Mouse (Mus musculus): ENCODE measurements at regions not wholly inside any gene's neighbourhood (a gene's known extent, or its start where the extent isn't known, plus 50 kb on each side); places are given as distances from the start of the nearest gene placed in this dataset.
"Not testable (repeated sequence)": the region's sequence is repeated elsewhere in the genome, so short reads cannot be mapped to it uniquely, and the experiment has no call there.

DNA sequence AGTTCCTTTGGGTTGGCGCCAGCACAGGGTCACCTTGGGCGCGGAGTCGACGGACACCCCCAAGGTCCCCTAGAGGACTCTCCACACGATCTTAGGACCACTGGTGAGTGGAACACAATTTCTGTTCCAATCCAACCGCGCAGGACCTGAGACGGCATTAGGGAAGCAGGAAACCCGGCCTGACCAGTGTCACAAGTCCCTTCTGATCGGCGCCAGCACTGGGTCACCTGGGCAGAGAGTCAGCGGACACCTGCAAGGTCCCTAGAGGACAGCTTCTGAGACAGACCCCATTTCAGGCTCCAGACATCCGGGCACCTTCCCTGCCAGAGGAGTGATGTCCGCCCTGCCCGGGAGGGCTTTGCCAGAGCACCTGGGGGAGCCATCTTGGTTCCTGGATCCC, 74.2 kb upstream of the Cdh13 start:
- not testable (repeated sequence) for DNase-seq

GRCm38 (mm10) chr8:118190866-118191265, 92.7 kb upstream of the Cdh13 start:
- DNase-seq = no peak

DNA sequence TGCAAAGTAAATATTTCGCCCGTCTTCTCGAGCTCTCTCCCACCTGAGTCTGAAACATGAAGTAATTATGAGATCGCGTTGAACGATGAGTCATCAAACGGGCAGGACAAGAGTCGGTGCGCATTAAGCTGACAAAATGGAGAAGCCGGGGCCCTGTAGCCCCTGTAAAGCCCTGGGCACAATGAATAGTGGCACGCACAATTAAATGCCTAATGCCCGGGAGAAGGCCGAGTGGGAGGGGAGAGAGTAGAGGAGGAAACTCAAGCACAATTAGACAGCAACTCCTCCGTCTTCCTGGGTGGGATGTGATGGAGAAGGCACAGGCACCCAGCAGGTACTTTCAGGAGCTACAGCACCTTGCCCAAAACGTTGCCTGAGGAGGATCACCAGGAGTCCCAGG, 94.3 kb upstream of the Cdh13 start:
- no peak for DNase-seq

DNA sequence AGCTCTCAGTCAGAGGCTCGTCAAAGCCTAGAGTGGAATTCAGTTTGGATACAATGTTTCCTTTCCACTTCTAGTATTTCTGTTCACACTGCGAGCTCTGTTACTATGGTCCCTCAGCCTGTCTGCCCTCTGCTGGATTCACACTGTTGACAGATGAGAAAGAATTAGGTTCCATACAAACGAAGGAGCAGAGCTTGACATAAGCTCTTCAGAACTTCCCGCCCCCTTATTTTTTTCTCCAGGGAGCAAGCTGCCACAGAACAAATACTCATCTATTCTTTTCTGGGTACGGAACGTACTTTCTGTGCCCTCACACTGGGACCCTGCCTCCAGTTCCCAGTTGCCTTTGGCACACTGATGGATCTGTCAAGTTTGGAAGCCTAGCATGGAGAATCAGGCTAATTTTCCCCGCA, 114.5 kb upstream of the Cdh13 start:
- DNase-seq = no peak

DNA sequence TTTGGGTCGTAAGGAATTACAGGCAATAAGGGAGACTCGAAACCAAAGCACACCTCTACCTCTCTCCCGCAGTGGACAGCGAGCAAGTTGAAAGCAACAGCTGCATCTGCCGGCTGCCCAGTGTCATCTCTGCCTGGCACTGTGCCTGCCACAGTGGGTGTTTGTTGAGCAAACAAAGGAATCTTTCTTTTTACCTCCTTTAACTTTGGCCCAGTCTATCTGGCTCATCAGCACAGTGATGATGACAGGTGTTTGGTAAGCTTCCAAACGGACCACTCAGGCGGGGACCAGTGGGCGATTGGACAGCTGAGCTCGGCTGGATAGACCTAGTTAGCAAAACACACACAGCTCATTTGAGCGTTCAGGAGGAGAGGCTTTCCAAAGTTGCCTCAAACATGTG, 121.4 kb upstream of the Cdh13 start:
- peak in 1 of 2 experiments; percentile 29 for DNase-seq

- no peak for DNase-seq
Measured at GRCm38 (mm10) chr8:118147359-118148205, 136.0 kb upstream of the Cdh13 start.

DNA sequence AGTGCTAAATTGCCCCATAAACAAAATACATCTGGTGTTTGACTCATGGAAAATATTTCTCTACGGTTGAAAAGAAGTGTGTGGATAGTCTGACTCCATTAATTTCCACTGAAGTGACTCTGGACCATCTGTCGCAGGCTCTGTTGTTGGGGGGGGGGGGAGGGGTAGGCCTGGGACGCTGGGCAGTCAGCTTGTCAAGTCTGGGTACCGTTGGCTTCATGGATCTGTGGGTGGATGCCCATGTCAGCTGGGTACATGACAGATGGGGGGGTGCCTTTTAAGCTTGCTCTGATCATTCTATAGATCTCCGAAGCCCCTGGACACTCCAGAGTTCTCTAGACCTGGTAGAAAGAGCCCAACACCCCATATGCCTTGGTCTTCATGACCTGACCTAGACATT, 139.0 kb upstream of the Cdh13 start:
- peak in 1 of 2 experiments; percentile 34 for DNase-seq

DNA sequence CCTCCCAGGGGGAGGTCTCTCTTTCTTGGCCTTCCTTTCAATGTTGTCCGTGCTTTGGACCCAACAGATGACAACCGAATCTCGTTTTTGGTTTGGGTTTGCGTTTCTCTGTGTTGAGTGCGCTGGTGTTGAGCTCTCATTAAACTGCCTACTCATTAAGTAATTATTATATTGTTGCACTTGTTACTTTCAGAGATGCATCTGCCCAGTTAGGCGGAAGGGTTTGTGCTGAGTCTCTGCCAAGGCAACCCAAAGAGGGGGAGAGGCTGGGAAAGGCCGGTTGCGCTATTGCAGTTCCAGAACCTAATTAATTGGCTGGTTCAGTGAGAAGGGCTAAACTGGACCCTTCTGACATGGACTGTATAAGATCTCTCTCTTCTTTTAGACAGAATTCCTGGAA, 141.2 kb upstream of the Cdh13 start:
- no peak for DNase-seq

DNA sequence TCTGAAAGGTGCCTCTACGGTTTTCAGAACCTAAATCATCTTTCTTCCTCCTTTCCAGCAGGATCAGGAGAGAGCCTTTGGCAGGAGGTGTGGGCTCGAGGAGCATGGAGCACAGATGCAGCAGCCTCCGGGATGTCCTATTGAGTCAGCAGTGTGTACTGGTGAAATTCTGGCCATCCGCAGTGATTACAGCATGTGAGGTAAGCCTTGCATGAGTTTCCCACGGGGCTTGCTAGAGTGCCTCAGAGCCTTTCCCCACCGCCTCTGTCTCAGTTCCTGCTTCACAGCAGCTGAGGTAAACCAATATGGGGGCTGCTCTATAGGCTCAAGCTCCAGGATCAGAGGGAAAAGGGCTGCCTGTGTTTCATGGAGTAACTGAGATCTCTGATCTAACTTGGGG, 143.6 kb upstream of the Cdh13 start:
- DNase-seq = no peak

DNA sequence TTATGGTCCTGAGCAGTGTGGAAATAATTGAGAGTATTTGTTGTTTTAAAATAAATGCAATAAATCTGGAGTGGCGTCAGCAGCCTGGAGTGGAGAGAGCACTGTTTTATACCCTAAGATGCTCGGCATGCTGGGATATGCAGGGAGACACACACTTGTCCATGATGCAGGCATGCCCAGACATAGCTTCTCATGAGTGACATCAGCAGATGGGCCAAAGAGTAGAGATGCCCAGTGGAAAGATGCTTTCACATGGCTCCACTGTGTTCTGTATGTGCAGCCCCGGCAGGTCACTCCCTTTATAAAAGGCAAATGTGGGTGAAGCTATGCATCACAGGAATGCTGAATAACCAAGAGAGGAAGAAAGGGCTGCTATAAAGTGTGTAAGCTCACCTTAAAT, 145.7 kb upstream of the Cdh13 start:
- DNase-seq = no peak

- DNase-seq = no peak
Measured at GRCm38 (mm10) chr8:118124993-118125392, 158.5 kb upstream of the Cdh13 start.

- peak; percentile 20 to 26 for DNase-seq
Measured at GRCm38 (mm10) chr8:118114253-118114652, 169.3 kb upstream of the Cdh13 start.

- DNase-seq = peak; percentile 14 to 29
Measured at GRCm38 (mm10) chr8:118104464-118105050, 179.0 kb upstream of the Cdh13 start.

DNA sequence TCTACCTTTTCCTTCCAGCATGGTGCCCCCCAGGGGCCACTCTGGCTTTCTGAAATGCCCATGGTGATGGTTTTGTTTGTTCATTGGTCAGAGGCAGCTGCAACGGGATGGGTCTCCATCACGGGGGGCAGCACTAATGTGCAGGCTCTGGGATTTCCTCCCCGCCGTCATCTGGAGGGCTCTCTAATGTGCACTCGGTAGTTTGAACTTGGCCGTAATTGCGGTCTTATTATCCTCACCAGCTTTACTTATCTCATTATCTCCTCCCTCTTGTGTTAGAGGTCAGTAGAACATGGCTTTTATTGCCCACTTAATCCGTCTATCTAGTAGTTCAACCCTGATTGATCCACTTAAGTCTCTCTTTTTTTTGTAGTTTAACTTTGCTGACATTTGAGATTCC, 182.2 kb upstream of the Cdh13 start:
- DNase-seq = no peak

- no peak for DNase-seq
Measured at GRCm38 (mm10) chr8:118062736-118063135, 220.8 kb upstream of the Cdh13 start.

- DNase-seq = no peak
Measured at GRCm38 (mm10) chr8:118056781-118057180, 226.8 kb upstream of the Cdh13 start.

DNA sequence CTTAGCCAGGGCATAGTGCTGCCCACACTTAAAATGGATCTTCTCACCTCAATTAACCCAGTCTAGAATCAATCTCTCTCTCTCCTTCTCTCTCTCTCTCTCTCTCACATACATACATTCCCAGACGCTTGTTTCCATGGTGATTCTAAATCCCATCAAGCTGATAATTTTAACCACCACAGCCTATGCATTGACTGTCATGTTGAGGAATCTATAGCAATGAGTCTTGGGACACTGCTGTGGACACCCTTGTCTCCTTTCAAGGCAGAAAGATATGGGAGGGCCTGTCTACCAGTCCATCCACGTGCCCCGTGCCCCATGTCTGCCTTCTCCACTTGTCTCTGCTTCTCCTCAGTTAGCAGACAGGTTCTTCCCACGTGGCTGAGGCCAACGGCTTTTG, 228.0 kb upstream of the Cdh13 start:
- DNase-seq = no peak

GRCm38 (mm10) chr8:118050386-118050785, 233.1 kb upstream of the Cdh13 start:
- no peak for DNase-seq

DNA sequence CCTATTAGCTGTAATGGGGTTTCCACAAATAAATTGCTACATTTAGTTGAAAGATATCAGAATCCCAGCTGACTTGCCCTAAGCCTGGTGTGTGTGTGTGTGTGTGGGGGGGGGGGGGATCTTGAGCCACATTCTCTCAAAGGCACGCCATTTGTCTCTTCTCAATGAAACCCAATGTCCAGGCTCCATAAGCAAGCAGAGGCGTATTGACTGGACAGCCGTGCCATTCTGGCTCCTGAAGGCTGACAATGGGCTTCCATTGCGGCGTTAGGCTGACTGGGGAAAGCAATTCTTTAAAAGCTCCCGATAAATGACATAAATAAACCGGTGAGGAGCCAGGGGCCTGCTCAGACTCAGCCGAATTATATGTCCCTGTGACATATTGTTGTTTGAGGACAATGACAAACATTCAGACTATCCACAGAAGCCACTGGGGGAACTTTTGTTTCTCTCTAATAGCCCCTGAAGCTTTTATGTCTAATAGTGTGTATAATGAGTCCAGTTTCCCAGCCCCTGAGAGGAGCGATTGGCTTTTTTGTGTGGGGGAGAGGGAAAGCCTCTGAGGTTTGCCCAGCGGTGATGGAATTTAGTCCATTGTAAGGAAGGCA, 240.6 kb upstream of the Mphosph6 start:
- no peak for DNase-seq

DNA sequence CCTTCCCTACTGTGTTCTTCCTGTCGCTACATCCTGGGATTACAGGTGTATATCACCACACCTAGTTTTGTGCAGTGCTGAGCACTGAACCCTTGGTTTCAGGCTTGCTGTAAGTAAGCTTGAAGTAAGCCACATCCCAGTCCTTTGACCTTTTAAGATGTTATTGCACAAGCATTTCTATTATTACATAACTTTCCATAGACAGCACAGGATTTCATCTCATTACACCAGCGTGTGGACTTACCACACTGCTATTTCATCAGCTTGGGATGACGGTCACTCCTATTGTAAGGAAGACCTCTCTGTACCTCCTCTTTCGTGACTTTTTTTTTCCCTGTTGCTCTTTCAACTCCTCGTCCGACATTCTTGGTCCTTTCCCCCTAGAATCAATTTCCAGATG, 239.5 kb upstream of the Mphosph6 start:
- no peak for DNase-seq

DNA sequence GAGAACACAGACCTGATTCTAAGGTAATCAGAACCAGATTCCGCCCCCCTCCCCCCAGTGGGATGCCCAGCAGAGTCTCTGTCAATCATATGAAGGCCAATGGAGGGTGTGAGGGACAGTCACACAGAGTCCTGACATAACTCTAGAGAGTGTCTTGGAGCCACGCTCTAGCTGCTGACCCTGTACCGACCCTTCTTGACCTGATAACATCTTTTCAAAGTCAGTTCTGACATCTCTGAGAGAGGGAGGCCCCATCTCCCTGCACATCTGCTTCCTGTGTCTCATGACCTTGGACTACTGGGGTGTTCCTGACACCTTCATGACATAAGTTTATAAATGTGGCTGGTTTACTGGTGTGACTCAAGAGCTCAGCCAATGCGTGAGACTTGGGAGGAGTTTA, 236.1 kb upstream of the Mphosph6 start:
- DNase-seq = no peak

DNA sequence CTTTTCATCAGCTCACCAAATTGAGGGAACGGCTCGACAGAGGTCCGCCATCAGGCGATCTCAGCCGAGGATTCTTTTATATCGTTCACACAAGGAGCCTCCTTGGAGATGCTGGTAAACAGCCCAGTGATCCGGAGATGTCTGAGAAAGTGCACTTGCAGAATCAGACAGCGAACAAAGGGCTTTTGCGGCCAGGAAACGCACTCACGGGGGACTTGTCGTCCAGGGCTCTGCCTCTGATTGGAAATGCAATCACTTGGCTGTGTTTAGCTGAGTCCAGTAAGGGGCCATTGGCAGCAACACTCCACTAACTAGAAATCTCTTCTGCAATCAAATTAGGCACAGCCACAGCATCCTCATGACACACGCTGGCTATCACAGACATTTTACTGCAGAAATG, 232.3 kb upstream of the Mphosph6 start:
- peak; percentile 18 to 22 for DNase-seq

GRCm38 (mm10) chr8:118031406-118031805, 229.7 kb upstream of the Mphosph6 start:
- no peak for DNase-seq
